Mouse (Mus musculus): ENCODE measurements around the gene Tbc1d8. TPM values are rescaled to one million over a fixed set of nuclear protein-coding genes. Genes with fewer than 3 reads are reported as not detected.

Tbc1d8 gene
- polyA plus RNA-seq, 1 experiment from 2014 or later = 7.3 TPM

- Histone ChIP-seq H3K36me3 (ENCODE audit: insufficient read depth, low read length) (no peaks in the 10 kb centered on the region), H3K9me3 (replicated peaks; ENCODE audit: low read length) (no peaks in the 10 kb centered on the region), H3K4me3 (replicated peaks; ENCODE audit: low read depth, low read length) (no peak overlapping the region), H3K27ac (no peak overlapping the region), H3K9ac (ENCODE audit: low read depth, low read length) (no peak overlapping the region), H3K4me1 (replicated peaks; ENCODE audit: insufficient read depth, low read length) (0 out of 2 replicates have a peak, but pooled peaks cover 3% of the 10 kb centered on the region), H3K27me3 (ENCODE audit: insufficient read depth, low read length) (no peaks in the 10 kb centered on the region), H3K4me2 (ENCODE audit: low read length) (no peak overlapping the region)
- TF ChIP-seq CTCF (IDR thresholded peaks at IDR 0.05; ENCODE audit: low read depth) = no peak
- ATAC-seq (replicated peaks; ENCODE audit: low FRiP score, low read depth) (no peak), DNase-seq (ENCODE audit: low spot score) (no peak)
- WGBS = 49% methylated on average over 7 of the region's 7 CpGs
Observed at GRCm38 (mm10) chr1:39362515-39362893, 116.1 kb downstream of the Tbc1d8 start.

- peak; percentile 47; the same call in 1 of the 2 replicates for ATAC-seq (replicated peaks; ENCODE audit: low FRiP score, low read depth)
- TF ChIP-seq CTCF (IDR thresholded peaks at IDR 0.05; ENCODE audit: low read depth) = peak; percentile 47
Observed at GRCm38 (mm10) chr1:39361754-39362514, 116.6 kb downstream of the Tbc1d8 start.

GRCm38 (mm10) chr1:39349427-39349826 is 129.1 kb downstream of the Tbc1d8 start:
- no peak for TF ChIP-seq CTCF (IDR thresholded peaks at IDR 0.05; ENCODE audit: low read depth)
- DNase-seq (ENCODE audit: low spot score) (no peak), ATAC-seq (replicated peaks; ENCODE audit: low FRiP score, low read depth) (no peak)
- Histone ChIP-seq H3K36me3 (ENCODE audit: insufficient read depth, low read length) (no peaks in the 10 kb centered on the region), H3K27me3 (ENCODE audit: insufficient read depth, low read length) (no peaks in the 10 kb centered on the region), H3K4me2 (ENCODE audit: low read length) (no peak overlapping the region), H3K4me1 (replicated peaks; ENCODE audit: insufficient read depth, low read length) (no peaks in the 10 kb centered on the region), H3K9me3 (replicated peaks; ENCODE audit: low read length) (no peaks in the 10 kb centered on the region), H3K9ac (ENCODE audit: low read depth, low read length) (no peak overlapping the region), H3K4me3 (replicated peaks; ENCODE audit: low read depth, low read length) (no peak overlapping the region), H3K27ac (no peak overlapping the region)
- WGBS = 64% methylated on average over 7 of the region's 7 CpGs

More at GRCm38 (mm10) chr1:39361754-39362514, 116.6 kb downstream of the Tbc1d8 start:
- 39% methylated on average over 24 of the region's 24 CpGs for WGBS
- DNase-seq (ENCODE audit: low spot score) = peak; percentile 24
- Histone ChIP-seq H3K36me3 (ENCODE audit: insufficient read depth, low read length) (no peaks in the 10 kb centered on the region), H3K27ac (no peak overlapping the region), H3K4me3 (replicated peaks; ENCODE audit: low read depth, low read length) (no peak overlapping the region), H3K9me3 (replicated peaks; ENCODE audit: low read length) (no peaks in the 10 kb centered on the region), H3K4me1 (replicated peaks; ENCODE audit: insufficient read depth, low read length) (0 out of 2 replicates have a peak, but pooled peaks cover 3% of the 10 kb centered on the region), H3K9ac (ENCODE audit: low read depth, low read length) (0 out of 2 replicates have a peak overlapping the region, but pooled peaks have one; percentile 8), H3K27me3 (ENCODE audit: insufficient read depth, low read length) (no peaks in the 10 kb centered on the region), H3K4me2 (ENCODE audit: low read length) (peak overlapping the region; percentile 45)

- ATAC-seq (replicated peaks; ENCODE audit: low FRiP score, low read depth) = no peak
- no peaks in the 10 kb centered on the region for H3K36me3 ChIP-seq (ENCODE audit: insufficient read depth, low read length)
- no peaks in the 10 kb centered on the region for H3K4me1 ChIP-seq (replicated peaks; ENCODE audit: insufficient read depth, low read length)
- no peaks in the 10 kb centered on the region for H3K9me3 ChIP-seq (replicated peaks; ENCODE audit: low read length)
- WGBS = 52% methylated on average over 1 of the region's 1 CpGs
- H3K9ac ChIP-seq (ENCODE audit: low read depth, low read length) = no peak overlapping the region
- no peak overlapping the region for H3K27ac ChIP-seq
- no peak for TF ChIP-seq CTCF (IDR thresholded peaks at IDR 0.05; ENCODE audit: low read depth)
- no peak overlapping the region for H3K4me2 ChIP-seq (ENCODE audit: low read length)
- no peak for DNase-seq (ENCODE audit: low spot score)
- H3K27me3 ChIP-seq (ENCODE audit: insufficient read depth, low read length) = no peaks in the 10 kb centered on the region
- H3K4me3 ChIP-seq (replicated peaks; ENCODE audit: low read depth, low read length) = no peak overlapping the region
Observed at GRCm38 (mm10) chr1:39349001-39349400, 129.6 kb downstream of the Tbc1d8 start.

GRCm38 (mm10) chr1:39344981-39345600 is 133.5 kb downstream of the Tbc1d8 start:
- DNase-seq (ENCODE audit: low spot score) (peak; percentile 50), ATAC-seq (replicated peaks; ENCODE audit: low FRiP score, low read depth) (no peak)
- H3K27me3 ChIP-seq (ENCODE audit: insufficient read depth, low read length) = no peaks in the 10 kb centered on the region
- H3K36me3 ChIP-seq (ENCODE audit: insufficient read depth, low read length) = no peaks in the 10 kb centered on the region
- H3K9me3 ChIP-seq (replicated peaks; ENCODE audit: low read length) = no peaks in the 10 kb centered on the region
- no peak overlapping the region for H3K4me3 ChIP-seq (replicated peaks; ENCODE audit: low read depth, low read length)
- TF ChIP-seq CTCF (IDR thresholded peaks at IDR 0.05; ENCODE audit: low read depth) = peak; percentile 63
- no peak overlapping the region for H3K4me2 ChIP-seq (ENCODE audit: low read length)
- H3K27ac ChIP-seq = no peak overlapping the region
- WGBS = 72% methylated on average over 21 of the region's 21 CpGs
- no peaks in the 10 kb centered on the region for H3K4me1 ChIP-seq (replicated peaks; ENCODE audit: insufficient read depth, low read length)
- H3K9ac ChIP-seq (ENCODE audit: low read depth, low read length) = no peak overlapping the region

- ATAC-seq (replicated peaks; ENCODE audit: low FRiP score, low read depth) (no peak), DNase-seq (ENCODE audit: low spot score) (no peak)
- H3K36me3 ChIP-seq (ENCODE audit: insufficient read depth, low read length) = no peaks in the 10 kb centered on the region
- WGBS = 77% methylated on average over 5 of the region's 5 CpGs
- peak; percentile 36; the same call in 1 of the 2 replicates for TF ChIP-seq CTCF (IDR thresholded peaks at IDR 0.05; ENCODE audit: low read depth)
- H3K27ac ChIP-seq = no peak overlapping the region
- no peaks in the 10 kb centered on the region for H3K27me3 ChIP-seq (ENCODE audit: insufficient read depth, low read length)
- no peaks in the 10 kb centered on the region for H3K9me3 ChIP-seq (replicated peaks; ENCODE audit: low read length)
- H3K4me2 ChIP-seq (ENCODE audit: low read length) = no peak overlapping the region
- no peak overlapping the region for H3K4me3 ChIP-seq (replicated peaks; ENCODE audit: low read depth, low read length)
- no peaks in the 10 kb centered on the region; the same call in 1 of the 2 replicates for H3K4me1 ChIP-seq (replicated peaks; ENCODE audit: insufficient read depth, low read length)
- no peak overlapping the region for H3K9ac ChIP-seq (ENCODE audit: low read depth, low read length)
Observed at GRCm38 (mm10) chr1:39343242-39343641, 135.3 kb downstream of the Tbc1d8 start.
